Mouse (Mus musculus) embryonic facial prominence, embryonic 11.5 days (tissue): ENCODE measurements at regions not wholly inside any gene's neighbourhood (a gene's known extent, or its start where the extent isn't known, plus 50 kb on each side); places are given as distances from the start of the nearest gene placed in this dataset.
A peak's percentile ranks its signal among the peaks of the same experiment; 100 is the strongest.

Source experiments
- ATAC-seq: fragments of 200-750 bp; cut with Nextera tagmentation; replicated peaks from 2 replicates; pipeline ENCODE4 v1.8.0; 2017; ENCODE audit warnings: low read depth; ENCODE audit not compliant: insufficient number of reproducible peaks, low FRiP score, low TSS enrichment
- DNase-seq: peaks from one replicate; pipeline ENCODE4 v3.0.0-alpha.2; 2015; ENCODE audit warnings: low spot score
- H3K27ac ChIP-seq: fragments of 300-500 bp; sonication (generic); replicated peaks from 2 replicates; pipeline ENCODE4 v1.5.1; 2014; ENCODE audit warnings: mild to moderate bottlenecking, low read depth, low read length, control low read depth
- H3K27me3 ChIP-seq: fragments of 300-500 bp; sonication (generic); 2 replicates; pipeline ENCODE4 v1.6.1; 2014; ENCODE audit warnings: mild to moderate bottlenecking, low read length, moderate library complexity, mixed read lengths; ENCODE audit not compliant: control insufficient read depth, insufficient read depth
- H3K36me3 ChIP-seq: fragments of 300-500 bp; sonication (generic); replicated peaks from 2 replicates; pipeline ENCODE4 v1.6.1; 2014; ENCODE audit warnings: low read depth, mild to moderate bottlenecking, low read length, moderate library complexity, mixed read lengths; ENCODE audit not compliant: control insufficient read depth, insufficient read depth
- H3K4me1 ChIP-seq: fragments of 300-500 bp; sonication (generic); 2 replicates; pipeline ENCODE4 v1.6.1; 2014; ENCODE audit warnings: low read length, mixed read lengths; ENCODE audit not compliant: control insufficient read depth, insufficient read depth
- H3K4me2 ChIP-seq: fragments of 300-500 bp; sonication (generic); 2 replicates; pipeline ENCODE4 v1.6.1; 2014; ENCODE audit warnings: low read depth, mild to moderate bottlenecking, control low read depth, low read length, moderate library complexity
- H3K4me3 ChIP-seq: fragments of 300-500 bp; sonication (generic); 2 replicates; pipeline ENCODE4 v1.5.1; 2014; ENCODE audit warnings: low read depth, low read length, control low read depth
- H3K9ac ChIP-seq: fragments of 300-500 bp; sonication (generic); replicated peaks from 2 replicates; pipeline ENCODE4 v1.6.1; 2014; ENCODE audit warnings: mild to moderate bottlenecking, control low read depth, low read length
- H3K9me3 ChIP-seq: fragments of 300-500 bp; sonication (generic); replicated peaks from 2 replicates; pipeline ENCODE4 v1.6.1; 2016; ENCODE audit warnings: mild to moderate bottlenecking, low read length, inconsistent platforms, mixed read lengths; ENCODE audit not compliant: control insufficient read depth
- WGBS: fragments of 180-500 bp; shearing (Covaris S2); extraction: QIAGEN DNeasy Blood & Tissue Kit; methylation state at CpG from one replicate; pipeline ENCODE4 v1.1.7; 2014; 5-methylcytosine and 5-hydroxymethylcytosine counted together

GRCm38 (mm10) chr2:45650271-45650985 is 533.2 kb upstream of the Zeb2 start:
- no peak overlapping the region for H3K4me2 ChIP-seq
- no peak for ATAC-seq
- H3K9ac ChIP-seq, result no peak overlapping the region
- no peaks in the 10 kb centered on the region for H3K4me1 ChIP-seq
- H3K27ac ChIP-seq, result no peak overlapping the region
- H3K27me3 ChIP-seq, result no peaks in the 10 kb centered on the region
- DNase-seq, result no peak
- H3K4me3 ChIP-seq, result no peak overlapping the region
- 47% methylated on average over 5 of the region's 5 CpGs for WGBS
- no peaks in the 10 kb centered on the region for H3K36me3 ChIP-seq
- no peaks in the 10 kb centered on the region for H3K9me3 ChIP-seq

- Histone ChIP-seq H3K36me3 (no peaks in the 10 kb centered on the region), H3K9me3 (no peaks in the 10 kb centered on the region), H3K27ac (no peak overlapping the region), H3K4me3 (no peak overlapping the region), H3K4me1 (no peaks in the 10 kb centered on the region), H3K9ac (no peak overlapping the region), H3K27me3 (no peaks in the 10 kb centered on the region), H3K4me2 (no peak overlapping the region)
- DNase-seq (no peak), ATAC-seq (no peak)
- 83% methylated on average over 3 of the region's 3 CpGs for WGBS
Observed at GRCm38 (mm10) chr2:45647846-45648245, 530.7 kb upstream of the Zeb2 start.

- ATAC-seq (no peak), DNase-seq (peak; percentile 28)
- H3K36me3 ChIP-seq, result no peaks in the 10 kb centered on the region
- no peaks in the 10 kb centered on the region for H3K9me3 ChIP-seq
- H3K4me2 ChIP-seq, result no peak overlapping the region
- WGBS, result 38% methylated on average over 7 of the region's 7 CpGs
- no peak overlapping the region for H3K27ac ChIP-seq
- H3K4me3 ChIP-seq, result no peak overlapping the region
- H3K27me3 ChIP-seq, result no peaks in the 10 kb centered on the region
- H3K4me1 ChIP-seq, result no peaks in the 10 kb centered on the region
- H3K9ac ChIP-seq, result no peak overlapping the region
Observed at GRCm38 (mm10) chr2:45630081-45630480, 512.9 kb upstream of the Zeb2 start.

- H3K27me3 ChIP-seq, result no peaks in the 10 kb centered on the region
- H3K4me3 ChIP-seq, result no peak overlapping the region
- WGBS, result 39% methylated on average over 3 of the region's 3 CpGs
- no peaks in the 10 kb centered on the region for H3K4me1 ChIP-seq
- H3K9ac ChIP-seq, result no peak overlapping the region
- peak; percentile 56 for DNase-seq
- ATAC-seq, result no peak
- H3K9me3 ChIP-seq, result no peaks in the 10 kb centered on the region
- H3K27ac ChIP-seq, result no peak overlapping the region
- H3K4me2 ChIP-seq, result no peak overlapping the region
- no peaks in the 10 kb centered on the region for H3K36me3 ChIP-seq
Observed at GRCm38 (mm10) chr2:45629616-45630015, 512.4 kb upstream of the Zeb2 start.

GRCm38 (mm10) chr2:45623056-45623455 is 505.9 kb upstream of the Zeb2 start:
- no peaks in the 10 kb centered on the region for H3K9me3 ChIP-seq
- no peak overlapping the region for H3K27ac ChIP-seq
- 72% methylated on average over 3 of the region's 3 CpGs for WGBS
- ATAC-seq (no peak), DNase-seq (no peak)
- H3K36me3 ChIP-seq, result no peaks in the 10 kb centered on the region
- no peak overlapping the region for H3K4me2 ChIP-seq
- H3K4me3 ChIP-seq, result no peak overlapping the region
- H3K4me1 ChIP-seq, result no peaks in the 10 kb centered on the region
- no peaks in the 10 kb centered on the region for H3K27me3 ChIP-seq
- H3K9ac ChIP-seq, result no peak overlapping the region

- Histone ChIP-seq H3K4me3 (no peak overlapping the region), H3K9me3 (no peaks in the 10 kb centered on the region), H3K27ac (no peak overlapping the region), H3K27me3 (no peaks in the 10 kb centered on the region), H3K36me3 (no peaks in the 10 kb centered on the region), H3K4me2 (no peak overlapping the region), H3K4me1 (no peaks in the 10 kb centered on the region), H3K9ac (no peak overlapping the region)
- DNase-seq (no peak), ATAC-seq (no peak)
- WGBS, result 90% methylated on average over 1 of the region's 1 CpGs
Observed at GRCm38 (mm10) chr2:45608926-45609325, 491.7 kb upstream of the Zeb2 start.

GRCm38 (mm10) chr2:45607393-45607792 is 490.2 kb upstream of the Zeb2 start:
- ATAC-seq (no peak), DNase-seq (no peak)
- no peak overlapping the region for H3K4me2 ChIP-seq
- no peak overlapping the region for H3K27ac ChIP-seq
- no peaks in the 10 kb centered on the region for H3K9me3 ChIP-seq
- H3K27me3 ChIP-seq, result no peaks in the 10 kb centered on the region
- H3K36me3 ChIP-seq, result no peaks in the 10 kb centered on the region
- H3K9ac ChIP-seq, result no peak overlapping the region
- no peak overlapping the region for H3K4me3 ChIP-seq
- H3K4me1 ChIP-seq, result no peaks in the 10 kb centered on the region

GRCm38 (mm10) chr2:45601332-45601900 is 484.2 kb upstream of the Zeb2 start:
- 79% methylated on average over 6 of the region's 6 CpGs for WGBS
- no peaks in the 10 kb centered on the region for H3K27me3 ChIP-seq
- no peaks in the 10 kb centered on the region for H3K36me3 ChIP-seq

More at GRCm38 (mm10) chr2:45601332-45601900, 484.2 kb upstream of the Zeb2 start:
- Histone ChIP-seq H3K27ac (no peak overlapping the region), H3K4me1 (no peaks in the 10 kb centered on the region), H3K4me2 (no peak overlapping the region), H3K4me3 (no peak overlapping the region), H3K9me3 (no peaks in the 10 kb centered on the region), H3K9ac (no peak overlapping the region)
- ATAC-seq (no peak), DNase-seq (no peak)
